Mouse (Mus musculus) erythroblast, adult 5-6 weeks (primary cell): ENCODE measurements around the gene Abhd17c. TPM values are rescaled to one million over a fixed set of nuclear protein-coding genes. Genes with fewer than 3 reads are reported as not detected.
A peak's percentile ranks its signal among the peaks of the same experiment; 100 is the strongest.
"Not testable (repeated sequence)": the region's sequence is repeated elsewhere in the genome, so short reads cannot be mapped to it uniquely, and the experiment has no call there.

ENCODE experiments used
- ATAC-seq: replicated peaks from 2 replicates; pipeline ENCODE4 v1.8.0; 2016; ENCODE audit warnings: moderate number of reproducible peaks, mild to moderate bottlenecking, moderate TSS enrichment, inconsistent platforms; ENCODE audit not compliant: poor library complexity, low FRiP score, severe bottlenecking
- total RNA-seq, 2 experiments: library from RNA; stranded (forward) in 1 of 2; stranded (reverse) in 1 of 2; fragments of 150-400 nt in 1 of 2; fragments of 200-764, 138-1000 nt in 1 of 2; gene quantifications; 2 replicates each; pipeline versions ENCODE4 v1.2.3 to v1.2.4; 2015 to 2017; ENCODE audit warnings: low replicate concordance in 2 of 2

Gene Abhd17c
- total RNA-seq (2015; ENCODE audit: low replicate concordance): 11.5 and 12.7 TPM in 2 replicates
- total RNA-seq (2017; ENCODE audit: low replicate concordance): 4.3 and 6.8 TPM in 2 replicates

DNA sequence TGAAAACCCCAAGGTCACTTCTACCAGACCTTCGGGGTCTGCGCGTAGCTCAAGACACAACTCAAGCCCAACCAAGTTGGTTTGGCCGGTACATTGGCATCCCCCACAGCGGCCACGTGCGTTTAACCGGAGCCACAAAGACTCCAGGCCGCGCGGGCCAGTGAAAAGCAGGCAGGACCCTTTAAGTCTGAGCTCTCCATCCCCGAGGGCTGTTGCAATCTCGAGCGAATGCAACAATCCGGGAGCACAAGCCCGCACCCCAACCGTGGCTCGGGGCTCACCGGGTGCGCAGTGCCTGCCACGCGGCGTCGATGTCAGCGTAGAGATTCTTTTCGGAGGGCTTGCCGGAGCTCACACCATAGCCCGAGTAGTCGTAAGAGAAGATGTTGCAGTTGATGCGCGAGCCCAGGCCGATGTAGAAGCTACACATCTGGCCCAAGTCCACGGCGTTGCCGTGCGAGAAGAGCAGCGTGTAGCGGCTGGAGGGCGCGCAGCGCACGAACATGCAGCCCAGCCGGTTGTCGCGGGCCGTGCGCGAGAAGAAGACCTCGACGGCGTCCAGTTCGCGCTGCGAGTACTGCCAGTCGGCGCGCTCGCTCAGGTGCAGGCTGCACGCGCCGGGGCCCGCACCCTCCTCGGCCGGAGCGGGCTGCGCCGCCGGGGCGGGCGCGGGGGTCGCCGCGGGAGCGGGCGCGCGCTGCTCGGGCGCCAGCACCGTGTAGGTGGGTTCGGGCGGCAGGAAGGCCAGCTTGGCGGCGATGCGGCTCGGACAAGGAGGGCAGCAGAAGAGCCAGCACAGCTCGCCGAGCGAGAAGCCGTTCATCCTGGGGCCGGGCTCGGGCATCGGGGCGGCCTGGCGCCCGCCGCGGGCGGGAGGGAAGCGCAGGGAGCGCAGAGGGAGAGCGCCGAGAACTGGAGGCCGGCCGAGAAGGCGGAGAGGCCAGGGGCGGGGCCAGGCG lies at the start of gene Abhd17c:
Abhd17c (minus strand) TSS at position 893 of the 959 bp plus-strand sequence.
- ATAC-seq: peak; percentile 67

GRCm38 (mm10) chr7:84197208-84197860 lies 45.6 kb upstream of the Abhd17c start:
- no peak for ATAC-seq

DNA sequence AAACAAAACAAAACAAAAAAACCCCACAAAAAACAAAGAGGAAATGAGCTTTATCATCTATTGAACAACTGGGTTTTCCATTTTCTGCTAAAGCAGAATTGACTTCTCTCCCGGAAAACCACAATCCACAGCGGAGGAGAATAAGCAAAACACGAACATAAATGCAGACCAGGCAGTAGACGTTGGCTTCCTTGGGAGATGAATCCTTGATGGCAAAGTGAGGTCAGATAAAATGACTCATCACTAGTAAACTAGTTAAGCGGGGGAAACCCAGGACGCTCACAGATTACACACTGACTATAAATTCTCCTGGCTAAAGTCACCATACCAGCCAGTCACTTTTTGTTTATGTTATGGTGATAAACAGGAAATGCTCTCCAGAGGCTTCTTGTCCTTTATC lies 44.5 kb upstream of the Abhd17c start:
- ATAC-seq: no peak

GRCm38 (mm10) chr7:84192256-84192655 lies 40.6 kb upstream of the Abhd17c start:
- no peak for ATAC-seq

DNA sequence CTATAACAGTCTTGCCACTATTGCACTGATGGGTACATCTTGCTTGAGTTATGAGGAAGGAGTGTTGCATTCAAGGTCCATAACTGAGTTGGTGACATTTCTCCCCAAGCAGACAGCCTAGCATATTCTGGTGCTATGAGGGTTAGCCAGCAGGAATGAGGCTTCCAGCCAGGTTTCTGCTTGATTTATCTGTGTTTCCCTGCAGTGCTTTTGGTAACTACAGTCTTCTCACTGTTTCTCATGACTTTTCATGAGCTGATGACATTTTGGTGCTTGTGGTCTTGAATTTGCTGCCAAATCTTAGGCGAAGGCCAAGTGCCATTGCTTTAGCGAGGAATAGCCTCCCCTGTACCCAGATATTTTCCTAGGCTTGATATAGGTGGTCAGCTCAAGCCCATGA lies 39.8 kb upstream of the Abhd17c start:
- no peak for ATAC-seq

- no peak for ATAC-seq
These were observed 36.5 kb upstream of the Abhd17c start for GRCm38 (mm10) chr7:84188196-84188595.

- ATAC-seq: no peak
These were observed 33.5 kb upstream of the Abhd17c start for GRCm38 (mm10) chr7:84185196-84185595.

- no peak for ATAC-seq
These were observed 33.0 kb upstream of the Abhd17c start for GRCm38 (mm10) chr7:84184703-84185102.

DNA sequence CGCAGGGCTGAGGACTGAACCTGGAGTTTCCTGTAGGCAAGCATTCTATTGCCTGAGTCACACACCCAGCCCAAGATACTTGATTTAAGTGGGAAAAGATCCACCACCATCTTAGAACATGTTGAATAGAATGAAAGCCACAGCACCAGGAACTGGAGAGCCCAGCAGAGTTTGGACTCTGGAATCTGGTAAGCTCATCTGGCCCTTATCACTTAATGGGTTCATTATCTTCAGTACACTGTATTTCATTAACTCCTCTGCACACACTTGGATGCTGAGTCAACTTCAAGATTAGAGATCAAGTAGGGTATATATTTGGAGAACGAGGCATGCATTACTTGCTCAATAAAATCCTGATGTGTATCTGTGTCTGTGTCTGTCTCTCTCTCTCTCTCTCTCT lies 27.1 kb upstream of the Abhd17c start:
- not testable (repeated sequence) for ATAC-seq

DNA sequence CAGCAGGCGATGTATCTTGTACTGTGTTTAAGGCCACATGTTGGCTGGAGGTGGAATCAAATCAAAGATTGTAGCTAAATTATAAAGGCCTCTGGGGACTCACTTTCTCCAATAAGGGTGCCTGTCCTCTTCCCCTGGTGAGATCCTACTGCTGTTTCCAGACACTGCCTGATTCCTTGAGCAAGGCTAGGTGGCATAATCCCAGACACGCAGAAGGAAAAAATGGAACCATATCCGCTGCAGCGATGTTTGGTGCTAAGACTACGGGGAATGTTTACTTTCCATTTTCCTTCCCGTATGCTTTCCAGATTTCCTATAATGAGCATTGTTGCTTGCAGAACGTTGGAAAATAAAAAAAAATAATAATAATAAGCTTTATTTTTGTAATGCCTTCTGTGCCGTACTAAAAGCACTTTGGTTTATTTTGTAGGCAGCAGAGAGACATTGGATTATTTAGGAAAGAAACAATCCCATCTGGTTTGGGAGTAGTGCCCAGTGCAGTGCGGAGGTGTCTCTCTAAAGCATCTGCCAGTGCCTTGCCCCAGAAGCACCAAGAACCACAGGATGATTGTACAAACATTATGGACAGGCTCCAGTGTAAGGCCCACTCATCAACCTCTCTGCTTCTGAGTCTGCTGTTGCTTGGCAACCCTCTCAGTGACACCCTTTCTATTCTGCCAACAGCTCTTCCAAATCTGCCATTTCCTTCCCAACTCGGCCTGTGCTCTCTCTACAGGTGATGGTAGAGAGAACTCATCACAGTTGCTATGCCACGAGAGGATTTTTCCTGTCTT lies 23.2 kb upstream of the Abhd17c start:
- ATAC-seq: no peak

DNA sequence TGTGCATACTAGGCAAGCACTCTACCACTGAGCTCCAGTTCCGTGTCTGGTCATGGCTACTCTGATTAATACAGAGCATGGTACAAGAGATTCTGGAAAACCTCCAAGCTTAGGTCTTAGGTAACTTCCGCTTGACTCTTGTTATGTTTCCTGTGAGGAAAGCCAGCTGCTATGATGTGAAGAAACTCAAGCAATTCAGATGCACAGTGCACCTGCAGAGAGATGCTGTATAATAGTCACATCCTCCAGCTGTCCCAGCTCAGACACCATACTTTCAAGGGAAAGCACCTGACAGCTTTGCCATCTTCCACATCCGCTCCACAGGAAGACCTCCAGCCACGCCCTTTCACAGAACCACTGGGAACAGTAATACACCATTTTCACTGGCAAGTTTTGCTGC lies 21.7 kb upstream of the Abhd17c start:
- no peak for ATAC-seq

GRCm38 (mm10) chr7:84171177-84171787 lies 19.6 kb upstream of the Abhd17c start:
- no peak for ATAC-seq

- ATAC-seq: no peak
These were observed 16.7 kb upstream of the Abhd17c start for GRCm38 (mm10) chr7:84168355-84168754.

- ATAC-seq: no peak
These were observed 15.2 kb upstream of the Abhd17c start for GRCm38 (mm10) chr7:84166721-84167419.

DNA sequence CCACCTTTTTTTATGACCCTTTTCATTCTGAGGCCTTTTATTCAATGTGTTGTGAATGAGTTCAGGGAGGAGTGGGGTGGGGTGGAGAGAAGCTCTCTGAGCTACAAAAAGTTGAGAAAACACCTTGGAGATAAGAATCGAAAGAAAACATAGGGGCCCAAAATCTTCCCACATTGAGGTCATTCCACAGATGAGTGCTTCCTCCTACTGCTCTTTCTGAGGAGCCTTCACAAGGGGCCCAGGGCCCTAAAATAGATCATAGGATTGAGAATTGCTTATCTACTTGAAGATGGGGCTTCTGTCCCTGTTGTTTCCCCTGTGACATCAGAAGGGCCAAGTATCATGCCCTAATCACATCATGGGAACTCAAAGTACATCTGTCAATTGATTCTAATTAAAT lies 14.3 kb upstream of the Abhd17c start:
- no peak for ATAC-seq

DNA sequence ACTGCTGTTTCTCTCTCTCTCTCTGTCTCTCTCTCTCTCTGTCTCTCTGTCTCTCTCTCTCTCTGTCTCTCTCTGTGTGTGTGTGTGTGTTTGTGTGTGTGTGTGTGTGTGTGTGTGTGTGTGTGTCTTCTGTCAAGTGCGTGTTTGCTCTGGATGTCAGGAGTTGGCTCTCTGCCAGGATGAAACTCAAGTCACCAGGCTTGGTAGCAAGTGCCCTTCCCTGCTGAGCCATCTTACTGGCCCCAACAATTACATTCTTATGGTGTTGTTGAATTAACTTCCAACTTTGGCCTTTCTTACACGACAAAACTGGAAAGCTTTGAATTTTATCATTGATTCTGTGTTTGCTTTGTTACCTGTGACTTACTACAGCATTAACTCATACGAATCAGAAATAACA lies 13.6 kb upstream of the Abhd17c start:
- ATAC-seq: no peak

- no peak for ATAC-seq
These were observed 13.2 kb upstream of the Abhd17c start for GRCm38 (mm10) chr7:84164880-84165279.

- no peak for ATAC-seq
These were observed 12.7 kb upstream of the Abhd17c start for GRCm38 (mm10) chr7:84164419-84164818.

- ATAC-seq: no peak
These were observed 11.9 kb upstream of the Abhd17c start for GRCm38 (mm10) chr7:84163585-84163984.
